Mouse (Mus musculus) frontal cortex, postnatal 25 days (tissue): ENCODE results near the gene Ing3.

Experiments
- DNase-seq, 2 experiments: peaks; one replicate each; pipeline ENCODE4 v3.0.0; 2022; ENCODE audit warnings: low spot score in 2 of 2

The Ing3 gene

DNA sequence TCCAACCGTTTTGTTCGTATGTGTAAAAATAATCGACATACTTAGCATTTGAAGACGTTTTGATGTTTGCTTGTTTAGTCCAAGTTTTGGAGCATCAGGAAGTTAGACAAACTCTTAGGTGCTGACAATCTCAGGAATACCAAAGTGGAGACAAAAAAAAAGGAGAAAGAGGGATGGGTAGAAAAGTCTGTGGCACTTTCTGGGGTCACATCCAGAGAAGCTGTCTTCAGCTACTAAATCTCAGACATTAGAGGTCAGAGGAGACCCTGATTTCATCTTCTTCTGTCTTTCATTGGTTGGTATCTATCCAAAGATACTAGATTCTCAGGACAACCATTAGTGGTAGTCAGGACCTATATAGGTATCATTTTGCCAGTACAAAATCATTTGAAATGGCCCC, 41.8 kb downstream of the Ing3 start:
- DNase-seq = no peak

DNA sequence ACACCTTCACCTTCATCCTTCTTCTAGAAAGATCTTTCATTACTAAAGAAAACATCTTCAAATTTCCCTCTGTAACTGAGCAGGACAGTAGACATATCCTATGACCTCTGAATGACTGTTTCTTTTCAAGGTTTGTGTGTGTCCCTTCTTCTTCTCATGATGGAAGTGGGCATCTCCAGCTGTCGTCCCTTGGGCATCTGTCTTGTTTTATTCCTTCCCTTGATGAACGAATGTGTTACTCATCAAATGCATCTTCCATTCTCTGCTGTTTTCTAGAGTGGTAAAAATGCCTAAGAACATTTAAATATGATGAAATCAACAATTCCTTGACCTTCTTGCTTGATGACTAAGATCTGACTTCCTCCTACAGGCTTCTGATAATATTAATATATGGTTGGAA, 43.7 kb downstream of the Ing3 start:
- no peak for DNase-seq

DNA sequence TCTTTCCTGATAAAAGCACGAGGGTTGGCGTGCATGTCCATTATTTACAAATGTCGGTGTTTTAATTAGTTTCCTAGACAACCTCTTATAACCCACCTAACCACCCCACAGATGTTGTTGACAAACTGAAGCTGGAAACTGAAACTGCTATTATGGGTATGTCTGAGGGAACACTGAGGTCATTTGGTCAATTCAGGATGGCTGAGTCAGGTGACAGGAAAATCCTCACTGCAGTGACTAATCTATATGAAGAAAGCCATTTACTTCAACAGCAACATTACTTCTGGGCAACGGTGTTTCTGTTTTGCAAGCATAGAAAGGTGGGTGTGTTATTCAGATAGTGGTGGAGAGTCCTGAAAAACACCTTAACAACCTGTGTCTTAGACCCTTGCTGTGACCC, 48.8 kb downstream of the Ing3 start:
- DNase-seq = no peak

DNA sequence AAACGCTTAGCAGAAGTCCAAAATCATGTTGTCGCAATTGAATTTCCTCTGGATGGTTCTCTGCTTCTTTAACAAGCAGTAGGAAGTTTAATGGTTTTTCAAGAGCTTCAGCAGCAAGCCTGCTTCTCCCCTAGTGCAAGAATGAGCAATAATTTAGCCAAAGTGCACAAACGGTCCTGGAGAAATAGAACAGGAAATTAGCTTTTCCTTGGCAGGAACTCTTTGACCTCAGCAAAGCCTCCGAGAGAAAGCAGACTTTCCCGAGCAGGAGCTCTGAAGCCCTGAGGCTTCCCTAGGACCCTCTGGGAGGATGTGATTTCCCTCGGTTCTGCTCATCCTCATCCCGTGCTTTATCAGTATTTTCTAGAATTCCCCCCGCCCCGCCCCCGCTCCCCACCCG, 49.7 kb downstream of the Ing3 start:
- DNase-seq = no peak

DNA sequence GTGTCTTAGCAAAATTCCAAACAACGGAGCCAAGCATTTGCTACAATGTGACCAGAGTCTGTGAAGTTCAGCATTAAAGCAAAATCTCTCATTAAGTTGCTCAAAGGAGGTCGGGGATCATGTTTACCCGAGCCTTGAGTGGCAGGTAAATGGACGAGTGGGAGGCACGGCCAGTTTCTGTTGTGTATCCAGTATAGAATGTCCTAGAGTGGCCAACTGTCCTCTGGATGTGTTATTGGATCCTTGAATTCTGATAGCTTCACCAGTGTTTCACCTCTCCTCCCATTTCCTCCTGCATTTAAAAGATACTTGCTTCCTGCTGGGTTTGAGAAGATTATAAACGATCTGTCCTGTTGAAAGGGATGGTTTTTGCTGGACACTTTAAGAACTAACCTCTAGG, 50.7 kb downstream of the Ing3 start:
- DNase-seq = no peak

DNA sequence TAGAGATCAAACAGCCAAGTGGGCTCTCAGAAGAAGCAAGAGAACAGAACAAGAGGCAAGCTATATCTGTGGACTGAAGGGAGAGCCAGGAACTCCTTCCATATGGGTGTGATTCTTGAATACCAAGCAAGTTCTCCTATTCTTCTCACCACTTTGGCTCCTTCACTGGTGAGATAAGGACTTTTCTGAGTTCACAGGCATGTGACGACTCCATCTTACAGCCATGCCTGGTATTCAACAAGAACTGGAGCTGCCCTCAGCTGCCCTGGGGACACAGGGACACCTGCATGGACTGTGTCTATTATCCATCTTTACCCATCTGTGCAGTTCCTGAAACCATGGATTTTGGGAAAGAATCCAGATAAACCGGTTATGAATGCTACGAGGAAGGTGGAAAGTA, 51.5 kb downstream of the Ing3 start:
- DNase-seq = no peak

DNA sequence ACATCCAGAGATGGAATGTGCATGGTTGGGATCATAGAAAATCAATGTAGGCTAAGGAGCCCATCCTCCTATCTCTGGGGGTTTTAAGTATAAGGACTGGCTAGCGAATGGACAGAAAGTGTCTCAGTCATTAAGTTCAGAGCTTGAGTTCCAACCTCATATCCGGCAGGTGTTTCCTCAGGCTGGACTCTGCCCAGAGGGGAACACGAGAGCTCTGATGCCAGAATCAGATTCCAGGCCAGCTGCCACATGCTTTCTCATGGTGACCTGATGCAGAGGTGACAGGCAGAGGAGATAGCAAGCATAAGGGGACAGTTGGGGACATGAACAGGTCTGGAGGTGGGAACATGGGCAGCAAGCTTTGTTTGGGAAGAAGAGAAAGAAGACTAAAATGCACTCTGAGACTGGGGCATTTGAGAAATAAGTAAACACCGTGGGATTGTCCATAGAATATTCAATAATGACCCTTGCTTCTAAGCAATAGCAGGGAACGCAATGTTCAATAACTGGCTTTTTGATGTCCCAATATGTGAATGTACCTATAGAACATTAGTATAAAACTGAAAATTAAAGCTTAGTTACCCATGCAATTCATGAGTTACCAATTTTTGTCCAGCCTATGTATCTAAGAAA, 52.0 kb downstream of the Ing3 start:
- no peak for DNase-seq

DNA sequence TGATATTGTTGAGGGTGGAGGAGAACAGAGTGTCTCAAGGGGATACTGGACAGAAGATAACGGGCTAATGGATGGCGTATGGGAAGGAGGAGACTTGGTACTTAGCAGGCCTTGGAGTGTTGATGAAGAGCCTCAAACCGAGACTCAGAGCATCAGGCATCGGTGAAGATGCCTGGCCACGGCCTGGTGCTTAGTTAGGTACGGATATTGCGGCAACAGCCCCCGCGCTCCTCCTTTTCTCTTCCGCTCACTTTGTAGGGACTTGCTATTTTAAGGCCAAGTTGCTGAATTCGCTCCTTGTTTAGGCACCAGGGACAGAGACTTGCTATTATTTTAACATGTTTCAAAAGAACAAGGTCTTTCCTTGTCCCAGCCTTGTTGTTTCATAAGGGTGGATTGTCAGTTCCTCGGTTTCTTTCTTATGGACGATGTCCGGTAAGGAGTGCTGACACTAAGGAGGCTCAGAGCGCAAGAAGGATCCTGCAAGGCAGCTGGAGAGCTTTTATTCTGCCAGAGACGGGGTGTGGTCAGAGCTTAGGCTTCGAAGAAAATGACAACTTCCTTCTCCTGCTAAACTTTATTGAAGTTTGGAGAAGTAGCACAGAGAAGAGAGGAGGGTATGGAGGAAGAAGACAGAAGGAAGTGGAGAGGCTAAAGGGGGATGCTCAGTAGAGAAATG, 53.3 kb downstream of the Ing3 start:
- no peak for DNase-seq

DNA sequence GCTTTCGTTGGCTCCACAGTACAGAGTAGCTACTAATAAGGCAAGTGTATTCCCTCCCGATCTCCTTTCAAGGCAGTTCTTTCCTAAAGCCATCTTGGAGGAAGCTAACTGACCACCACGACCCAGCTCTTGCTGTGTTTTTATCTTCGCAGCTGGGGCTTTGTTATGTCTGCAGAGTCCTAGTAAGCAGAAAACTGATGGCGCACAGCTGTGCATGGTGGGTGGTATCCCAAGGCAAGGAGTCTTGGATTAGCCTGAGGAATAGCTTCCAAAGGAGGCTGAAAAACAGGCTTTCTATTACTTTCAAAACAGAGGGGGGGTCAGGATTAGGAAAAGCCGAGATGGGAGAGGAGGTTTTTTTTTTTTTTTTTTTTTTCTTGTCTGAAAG, 53.8 kb downstream of the Ing3 start:
- DNase-seq = no peak

DNA sequence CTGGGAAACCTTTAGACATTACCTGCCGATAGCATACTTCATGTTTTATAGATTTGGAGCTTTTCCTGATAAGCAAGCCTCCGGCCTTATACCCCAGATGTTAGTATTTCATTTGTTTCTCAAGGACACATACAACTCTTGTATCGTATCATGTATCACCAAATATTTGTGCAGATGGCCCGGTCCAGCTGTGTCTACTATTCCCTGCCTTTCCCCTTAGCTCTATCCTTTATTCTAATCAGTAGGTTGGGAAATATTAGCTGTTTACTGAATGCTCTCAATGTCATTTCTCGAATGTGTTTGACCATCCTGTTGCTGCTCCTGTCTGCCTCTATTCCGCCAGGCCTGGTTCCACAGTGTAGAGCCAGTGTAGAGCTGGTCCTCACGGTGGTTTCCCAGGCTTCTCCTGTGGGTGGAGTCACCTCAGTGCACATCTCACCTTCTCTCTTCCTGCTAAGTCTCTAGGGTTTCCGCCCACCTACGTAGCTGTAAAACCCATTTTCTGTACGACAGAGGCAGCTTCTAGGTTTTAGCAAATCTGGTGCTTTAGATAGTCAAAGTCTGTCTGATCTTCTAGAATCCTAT, 54.7 kb downstream of the Ing3 start:
- no peak for DNase-seq

DNA sequence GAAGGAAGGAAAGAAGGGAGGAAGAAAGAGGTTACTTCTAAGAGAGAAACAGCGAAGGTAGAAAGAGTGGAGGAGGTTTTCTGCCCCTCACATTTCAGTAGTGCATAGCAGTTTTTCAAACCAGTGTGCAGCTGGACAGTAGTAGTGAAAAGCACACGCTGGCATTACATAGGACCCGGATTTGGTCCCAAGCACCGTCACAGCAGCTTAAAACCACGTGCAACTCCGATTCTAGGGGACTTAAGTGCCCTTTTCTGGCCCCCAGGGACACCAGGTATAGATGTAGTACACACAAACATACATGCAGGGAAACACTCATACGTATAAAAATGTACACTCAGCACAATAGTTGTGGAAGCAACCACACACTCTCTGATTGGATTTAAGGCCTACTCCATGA, 59.0 kb downstream of the Ing3 start:
- no peak for DNase-seq

DNA sequence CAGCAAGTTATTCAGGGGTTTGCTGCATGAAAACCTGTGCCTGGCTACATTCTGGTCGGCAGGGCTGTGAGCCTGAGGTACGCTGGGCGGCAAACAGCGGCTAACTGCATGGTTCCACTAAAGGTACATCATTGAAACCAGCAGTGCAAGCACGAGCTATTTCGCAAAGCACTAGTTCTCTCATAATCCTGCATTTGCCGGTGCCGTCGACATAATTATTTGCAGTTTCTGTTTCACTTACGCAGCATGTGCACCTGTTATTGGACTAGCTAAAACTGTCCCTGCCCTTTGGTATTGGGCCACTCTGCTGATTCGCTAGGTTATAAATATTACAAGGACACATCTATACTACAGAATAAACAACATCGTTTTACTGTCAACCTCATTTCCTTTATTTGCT, 60.9 kb downstream of the Ing3 start:
- no peak for DNase-seq

DNA sequence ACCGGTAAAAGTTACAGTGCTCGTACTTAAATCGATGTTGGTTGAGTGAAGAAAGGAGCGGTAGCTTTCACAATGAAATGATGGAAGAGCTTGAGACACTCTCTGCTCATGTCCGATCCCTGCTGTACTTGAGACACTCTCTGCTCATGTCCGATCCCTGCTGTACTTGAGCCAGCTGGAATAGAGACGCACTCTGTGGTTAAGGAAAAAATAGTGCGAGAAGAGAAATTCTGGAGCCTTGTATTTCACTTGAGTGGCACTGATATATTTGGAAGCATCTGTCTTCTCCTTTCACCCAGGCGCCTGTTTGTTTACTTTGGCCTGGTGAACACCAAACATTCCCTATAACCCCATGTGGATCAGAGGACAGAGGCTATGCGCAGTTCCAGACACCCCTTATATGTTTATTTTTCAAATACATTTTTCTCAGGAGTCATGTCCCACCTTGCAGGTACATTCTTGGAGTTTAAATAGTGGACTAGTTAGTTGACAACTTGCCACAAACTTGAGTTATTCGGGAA, 61.5 kb downstream of the Ing3 start:
- DNase-seq = no peak

DNA sequence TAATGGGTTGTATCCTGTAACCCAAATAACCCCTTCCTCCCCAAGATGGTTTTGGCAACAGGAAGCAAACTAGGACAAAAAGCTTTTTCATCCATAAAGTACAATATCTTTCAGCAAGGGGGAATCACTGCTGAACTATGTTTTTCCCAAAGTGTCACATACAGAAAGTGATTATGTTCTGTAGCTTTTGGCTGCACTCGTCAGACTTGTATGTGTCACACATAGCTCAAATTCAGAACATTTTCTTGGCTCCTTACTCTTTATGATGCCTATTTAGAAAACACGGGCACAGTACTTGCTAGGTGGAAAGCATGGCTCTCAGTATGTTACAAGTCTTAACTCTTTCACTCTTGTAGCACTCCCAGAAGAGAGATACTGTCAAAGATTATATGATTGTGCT, 62.2 kb downstream of the Ing3 start:
- no peak for DNase-seq

DNA sequence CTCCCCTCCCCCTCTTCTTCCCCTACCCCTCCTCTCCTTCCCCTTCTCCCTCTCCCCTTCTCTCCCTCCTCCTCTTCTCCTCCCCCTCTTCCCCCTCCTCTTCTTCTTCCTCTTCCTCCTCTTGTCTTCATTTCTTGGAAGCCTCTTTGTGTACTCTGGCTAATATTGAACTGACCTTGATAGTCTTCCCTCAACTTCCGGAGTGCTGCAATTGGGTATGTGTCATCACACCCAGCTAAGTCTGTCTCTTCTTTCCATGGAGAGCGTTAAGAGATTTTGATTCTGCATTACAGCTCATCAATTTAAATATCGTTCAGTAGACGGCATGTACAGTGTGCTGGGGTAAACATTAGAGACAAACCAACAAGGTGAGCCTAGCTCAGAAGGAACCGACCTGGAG, 62.7 kb downstream of the Ing3 start:
- no peak for DNase-seq

DNA sequence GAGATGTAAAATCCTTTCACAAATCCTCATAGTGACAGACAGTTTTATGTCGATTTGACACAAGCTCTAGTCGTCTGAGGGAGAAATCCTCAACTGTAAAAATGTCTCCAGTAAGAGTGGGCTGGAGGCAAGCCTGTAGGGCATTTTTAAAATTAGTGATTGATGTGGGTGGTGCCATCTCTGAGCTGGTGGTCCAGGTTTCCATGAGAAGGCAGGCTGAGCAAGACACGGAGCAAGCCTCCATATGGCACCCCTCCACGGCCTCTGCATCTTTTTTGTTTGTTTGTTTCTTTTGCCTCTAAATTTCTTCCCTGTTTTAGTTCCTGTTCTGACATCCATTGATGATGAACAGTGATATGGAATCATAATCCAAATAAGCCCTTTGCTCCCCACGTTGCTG, 63.1 kb downstream of the Ing3 start:
- DNase-seq = no peak

DNA sequence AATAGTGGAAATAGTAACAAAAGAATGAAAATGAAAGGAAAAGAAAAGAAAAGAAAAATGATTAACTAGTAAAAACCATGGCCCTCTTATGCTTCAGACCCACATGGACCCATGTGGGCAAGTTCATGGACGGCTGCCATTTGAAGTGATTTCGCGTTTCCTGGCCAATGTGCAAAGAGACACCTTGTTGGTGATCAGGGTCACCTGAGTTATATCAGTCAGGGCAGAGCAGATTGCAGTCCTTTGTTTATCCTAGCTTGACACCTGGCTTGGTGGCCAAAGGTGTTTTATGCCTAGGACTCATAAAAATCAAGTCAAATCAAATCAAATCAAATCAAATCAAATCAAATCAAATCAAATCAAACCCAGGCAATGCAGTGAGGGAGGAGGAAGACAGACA, 64.0 kb downstream of the Ing3 start:
- no peak for DNase-seq

DNA sequence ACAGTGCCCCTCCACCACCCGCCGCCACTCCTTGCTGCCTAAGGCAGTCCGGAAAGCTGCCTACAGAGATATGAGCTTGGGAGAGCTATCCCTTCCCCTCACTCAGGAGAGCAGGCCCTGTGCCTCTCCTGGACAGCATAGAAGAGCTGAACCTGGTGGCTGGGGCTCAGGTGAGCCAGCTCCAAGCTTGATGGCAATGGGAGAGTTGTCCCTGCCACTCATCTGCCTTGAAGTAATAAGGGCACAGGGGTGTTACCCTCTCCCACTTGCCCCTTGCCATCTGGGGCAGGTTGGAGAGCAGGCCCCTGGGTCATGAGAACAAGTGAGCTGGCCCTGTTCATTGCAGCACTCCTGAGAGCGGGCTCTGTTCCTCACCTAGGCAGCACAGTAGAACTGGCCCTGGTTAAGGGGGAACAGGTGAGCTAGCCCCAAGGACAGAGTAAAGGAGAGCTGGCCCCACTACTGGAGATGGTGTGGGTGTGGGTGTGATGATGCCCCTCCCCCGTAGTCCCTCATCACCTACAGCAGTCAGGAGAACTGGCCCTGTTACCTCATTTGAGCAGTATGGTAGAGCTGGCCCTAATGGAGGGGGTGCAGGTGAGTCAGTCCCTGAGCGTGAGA, 65.0 kb downstream of the Ing3 start:
- DNase-seq = no peak

DNA sequence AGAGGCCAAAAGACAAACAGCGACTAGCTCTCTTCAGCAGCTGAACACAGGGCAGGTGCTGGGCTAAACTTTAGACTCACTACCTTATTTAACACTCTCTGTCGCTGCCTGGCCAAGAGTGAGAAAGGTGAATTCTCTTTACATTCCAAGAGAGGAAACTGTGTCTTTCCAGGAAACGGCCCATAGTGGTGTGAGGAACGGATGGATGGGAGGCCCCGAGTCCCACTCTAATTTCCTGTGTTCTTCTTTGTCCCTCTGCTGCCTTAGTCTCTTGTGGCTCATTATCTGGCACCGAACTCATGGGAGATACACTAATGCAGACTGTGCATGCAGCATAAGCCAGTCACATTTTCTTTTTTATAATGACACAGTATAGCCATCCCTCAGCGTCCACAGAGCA, 68.3 kb downstream of the Ing3 start:
- DNase-seq = no peak

DNA sequence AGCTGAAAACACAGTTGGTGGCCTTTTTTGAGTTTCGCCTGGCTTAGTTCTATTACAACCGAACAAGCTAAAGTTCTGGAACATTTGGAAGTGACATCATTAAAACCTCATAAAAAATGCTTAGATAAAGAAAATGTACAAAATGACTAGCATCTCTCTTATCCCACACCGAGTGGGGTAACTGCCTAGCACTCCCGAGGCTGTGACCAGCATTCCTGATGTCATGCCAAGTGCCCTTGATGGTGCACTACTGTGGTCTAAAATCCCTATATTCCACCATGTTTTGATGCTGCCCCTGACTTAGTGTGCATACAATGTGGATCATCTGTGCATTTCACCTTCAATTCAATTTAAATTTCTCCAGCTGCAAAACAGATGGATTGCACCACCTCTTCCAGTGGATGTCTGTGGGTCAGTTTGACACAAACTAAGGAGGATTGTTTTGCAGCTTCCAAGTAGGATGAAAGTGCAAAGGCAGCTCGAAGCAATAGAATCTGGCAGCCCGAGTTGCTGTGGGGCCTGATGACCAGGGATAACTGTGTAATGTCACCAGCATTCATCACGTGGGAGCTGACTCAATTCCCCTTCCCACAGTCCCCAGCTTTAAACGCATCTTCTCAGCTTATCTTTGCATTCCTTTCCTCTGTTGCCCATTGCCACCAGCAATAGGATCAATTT, 69.5 kb downstream of the Ing3 start:
- no peak for DNase-seq

DNA sequence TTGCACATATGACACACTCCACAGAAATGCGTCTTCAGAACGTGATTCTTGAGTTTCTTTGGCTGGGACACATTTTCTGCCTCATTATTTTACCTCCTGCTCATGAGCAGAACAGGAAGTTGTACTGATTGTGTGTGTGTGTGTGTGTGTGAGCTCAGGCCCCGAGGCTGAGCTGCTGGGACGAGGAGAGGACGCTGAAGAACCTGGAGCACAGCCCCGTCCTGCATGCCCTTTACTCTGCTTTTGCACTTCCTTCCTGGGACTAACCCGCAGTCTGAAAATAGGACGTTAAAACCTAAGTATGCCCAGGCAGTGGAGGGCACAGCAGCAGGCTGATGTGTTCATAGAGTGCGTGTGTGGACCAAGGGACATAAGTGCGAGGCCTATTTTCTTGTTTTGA, 70.3 kb downstream of the Ing3 start:
- DNase-seq = no peak

DNA sequence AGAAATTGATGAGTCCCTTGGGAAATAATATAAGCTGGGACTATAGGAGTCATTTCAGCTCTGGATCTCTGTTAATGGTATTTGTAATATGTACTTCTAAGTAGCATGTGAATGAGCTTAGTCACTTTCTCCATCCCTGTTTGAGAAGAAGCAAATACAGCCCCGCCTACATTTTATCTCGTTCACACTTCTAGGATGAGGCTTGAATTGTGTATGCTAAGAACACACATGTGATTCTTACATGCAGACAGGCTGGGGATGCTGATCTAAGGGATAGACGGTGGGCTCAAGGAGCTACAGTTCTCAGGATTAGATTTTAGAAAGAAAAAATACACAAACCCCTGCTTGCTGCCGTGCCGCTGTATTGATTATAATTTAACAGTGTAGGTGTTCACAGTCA, 71.3 kb downstream of the Ing3 start:
- DNase-seq = no peak
